Mouse (Mus musculus): ENCODE data around the gene Ifitm5. TPM values are rescaled to one million over a fixed set of nuclear protein-coding genes. Genes with fewer than 3 reads are reported as not detected.

The Ifitm5 gene
- polyA plus RNA-seq, 1 experiment from 2014 or later = 1.4 TPM

DNA sequence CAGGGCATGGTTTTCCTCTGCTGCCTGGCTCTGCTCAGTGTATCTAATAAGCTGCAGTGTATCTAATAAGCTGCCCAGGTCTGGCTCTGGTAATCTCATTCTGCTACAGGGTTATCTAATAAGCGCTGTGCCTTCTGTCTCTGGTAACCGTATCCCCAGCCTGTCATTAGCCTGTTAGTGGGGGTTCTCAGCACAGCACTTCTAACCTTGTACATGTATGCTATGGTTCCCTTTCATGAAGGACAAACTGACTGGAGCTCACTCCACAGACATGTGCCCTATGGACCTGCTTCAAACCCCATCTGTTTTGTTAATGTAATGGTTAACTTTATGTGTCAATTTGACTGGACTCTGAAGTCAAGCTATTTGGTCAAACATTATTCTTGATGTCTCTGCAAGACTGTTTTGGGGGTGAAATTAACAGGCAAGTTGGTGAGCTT, 44.4 kb downstream of the Ifitm5 start:
- no peak overlapping the region for H3K27ac ChIP-seq (replicated peaks)
- WGBS = 90% methylated on average over 2 of the region's 2 CpGs

GRCm38 (mm10) chr7:140903212-140903611, 46.9 kb downstream of the Ifitm5 start:
- H3K9ac ChIP-seq = peak overlapping the region; percentile 41
- peaks cover 7% of the 10 kb centered on the region; the same call in 1 of the 2 replicates for H3K4me1 ChIP-seq (replicated peaks)
- peaks cover 16% of the 10 kb centered on the region for H3K36me3 ChIP-seq
- H3K27ac ChIP-seq (replicated peaks) = no peak overlapping the region
- H3K4me3 ChIP-seq = no peak overlapping the region
- 24% methylated on average over 13 of the region's 13 CpGs for WGBS
- no peaks in the 10 kb centered on the region for H3K9me3 ChIP-seq
- no peaks in the 10 kb centered on the region for H3K27me3 ChIP-seq
- no peak overlapping the region for H3K4me2 ChIP-seq
- ATAC-seq (ENCODE audit: low read depth) = peak; percentile 62

More for the DNA sequence above, 44.4 kb downstream of the Ifitm5 start:
- no peak for ATAC-seq (ENCODE audit: low read depth)
- Histone ChIP-seq H3K36me3 (no peaks in the 10 kb centered on the region), H3K27me3 (no peaks in the 10 kb centered on the region), H3K9ac (no peak overlapping the region), H3K4me2 (no peak overlapping the region), H3K9me3 (no peaks in the 10 kb centered on the region), H3K4me1 (replicated peaks) (peaks cover 12% of the 10 kb centered on the region), H3K4me3 (no peak overlapping the region)

- Histone ChIP-seq H3K27ac (replicated peaks) (no peak overlapping the region), H3K4me2 (no peak overlapping the region), H3K9ac (no peak overlapping the region), H3K4me1 (replicated peaks) (peaks cover 7% of the 10 kb centered on the region; the same call in 1 of the 2 replicates), H3K27me3 (no peaks in the 10 kb centered on the region), H3K36me3 (peaks cover 26% of the 10 kb centered on the region), H3K9me3 (no peaks in the 10 kb centered on the region), H3K4me3 (no peak overlapping the region)
- no peak for ATAC-seq (ENCODE audit: low read depth)
- 83% methylated on average over 15 of the region's 15 CpGs for WGBS
Measured at GRCm38 (mm10) chr7:140902036-140902875, 47.8 kb downstream of the Ifitm5 start.

GRCm38 (mm10) chr7:140900220-140900619, 49.9 kb downstream of the Ifitm5 start, which contains the start of gene Cox8b:
Cox8b (minus strand) TSS chr7:140900446.
- WGBS = 74% methylated on average over 10 of the region's 10 CpGs
- H3K4me2 ChIP-seq = no peak within 1 kb of the TSS
- H3K9ac ChIP-seq = no peak within 1 kb of the TSS
- no peak for ATAC-seq (ENCODE audit: low read depth)
- no peaks in the 10 kb centered on the region for H3K27me3 ChIP-seq
- H3K4me3 ChIP-seq = no peak within 1 kb of the TSS
- H3K9me3 ChIP-seq = no peaks in the 10 kb centered on the region
- H3K27ac ChIP-seq (replicated peaks) = no peak within 1 kb of the TSS
- peaks cover 7% of the 10 kb centered on the region; the same call in 1 of the 2 replicates for H3K4me1 ChIP-seq (replicated peaks)
- peaks cover 44% of the 10 kb centered on the region for H3K36me3 ChIP-seq

GRCm38 (mm10) chr7:140899121-140899520, 51.0 kb downstream of the Ifitm5 start:
- WGBS = 81% methylated on average over 3 of the region's 3 CpGs
- Histone ChIP-seq H3K27ac (replicated peaks) (no peak overlapping the region), H3K9me3 (no peaks in the 10 kb centered on the region), H3K4me1 (replicated peaks) (peaks cover 7% of the 10 kb centered on the region; the same call in 1 of the 2 replicates), H3K36me3 (peaks cover 54% of the 10 kb centered on the region), H3K4me3 (no peak overlapping the region), H3K9ac (no peak overlapping the region), H3K27me3 (no peaks in the 10 kb centered on the region), H3K4me2 (no peak overlapping the region)
- ATAC-seq (ENCODE audit: low read depth) = no peak

Other genes with a start within 250 kb of the Ifitm5 start
- not detected in 2 replicates for gene Cyp2e1, start 186.6 kb downstream of the Ifitm5 start, polyA plus RNA-seq (2015; fragmentation: Nextera tagmentation; extraction: Ambion mirVana)
- gene Syce1, start 162.4 kb downstream of the Ifitm5 start, polyA plus RNA-seq (2015; fragmentation: Nextera tagmentation; extraction: Ambion mirVana) = 0.13 and 0.41 TPM in 2 replicates
- 21.5 and 24.8 TPM in 2 replicates for gene Zfp941, start 128.1 kb downstream of the Ifitm5 start, polyA plus RNA-seq (2015; fragmentation: Nextera tagmentation; extraction: Ambion mirVana)
- gene Urah, start 115.3 kb downstream of the Ifitm5 start, polyA plus RNA-seq (2015; fragmentation: Nextera tagmentation; extraction: Ambion mirVana) = not detected in 2 replicates
- gene Scgb1c1, start 104.7 kb downstream of the Ifitm5 start, polyA plus RNA-seq (2015; fragmentation: Nextera tagmentation; extraction: Ambion mirVana) = not detected in 2 replicates
- gene Odf3, start 102.5 kb downstream of the Ifitm5 start, polyA plus RNA-seq (2015; fragmentation: Nextera tagmentation; extraction: Ambion mirVana) = not detected in 2 replicates
- 1.4 TPM in 1 of 2 replicates, not detected in the other for gene Gm45785, start 94.0 kb downstream of the Ifitm5 start, polyA plus RNA-seq (2015; fragmentation: Nextera tagmentation; extraction: Ambion mirVana)
- gene Ric8a, start 93.3 kb downstream of the Ifitm5 start, polyA plus RNA-seq (2015; fragmentation: Nextera tagmentation; extraction: Ambion mirVana) = 99.1 and 107 TPM in 2 replicates
- 42.4 and 48.1 TPM in 2 replicates for gene Bet1l, start 92.7 kb downstream of the Ifitm5 start, polyA plus RNA-seq (2015; fragmentation: Nextera tagmentation; extraction: Ambion mirVana)
- gene Psmd13, start 68.3 kb downstream of the Ifitm5 start, polyA plus RNA-seq (2015; fragmentation: Nextera tagmentation; extraction: Ambion mirVana) = 258 and 283 TPM in 2 replicates
- gene Sirt3, start 68.0 kb downstream of the Ifitm5 start, polyA plus RNA-seq (2015; fragmentation: Nextera tagmentation; extraction: Ambion mirVana) = 42.3 and 46.8 TPM in 2 replicates
- gene Cox8b, start 49.8 kb downstream of the Ifitm5 start, polyA plus RNA-seq (2015; fragmentation: Nextera tagmentation; extraction: Ambion mirVana) = 0.91 TPM in 1 of 2 replicates, not detected in the other
- 0.10 and 0.18 TPM in 2 replicates for gene Nlrp6, start 29.4 kb downstream of the Ifitm5 start, polyA plus RNA-seq (2015; fragmentation: Nextera tagmentation; extraction: Ambion mirVana)
- 7.6 and 8.2 TPM in 2 replicates for gene Pgghg, start 8.9 kb downstream of the Ifitm5 start, polyA plus RNA-seq (2015; fragmentation: Nextera tagmentation; extraction: Ambion mirVana)
- not detected in 2 replicates for gene Gm45717, start 5.6 kb upstream of the Ifitm5 start, polyA plus RNA-seq (2015; fragmentation: Nextera tagmentation; extraction: Ambion mirVana)
- 271 and 311 TPM in 2 replicates for gene Ifitm2, start 5.7 kb upstream of the Ifitm5 start, polyA plus RNA-seq (2015; fragmentation: Nextera tagmentation; extraction: Ambion mirVana)
- 20.3 and 26.7 TPM in 2 replicates for gene Ifitm1, start 16.9 kb upstream of the Ifitm5 start, polyA plus RNA-seq (2015; fragmentation: Nextera tagmentation; extraction: Ambion mirVana)
- gene Ifitm3, start 60.5 kb upstream of the Ifitm5 start, polyA plus RNA-seq (2015; fragmentation: Nextera tagmentation; extraction: Ambion mirVana) = 35.9 and 40.0 TPM in 2 replicates
- 0.63 and 0.81 TPM in 2 replicates for gene Ifitm6, start 67.6 kb upstream of the Ifitm5 start, polyA plus RNA-seq (2015; fragmentation: Nextera tagmentation; extraction: Ambion mirVana)
- gene Gm17387, start 78.8 kb upstream of the Ifitm5 start, polyA plus RNA-seq (2015; fragmentation: Nextera tagmentation; extraction: Ambion mirVana) = not detected in 2 replicates
- gene B4galnt4, start 110.8 kb upstream of the Ifitm5 start, polyA plus RNA-seq (2015; fragmentation: Nextera tagmentation; extraction: Ambion mirVana) = 39.2 and 41.0 TPM in 2 replicates
- gene Pkp3, start 127.9 kb upstream of the Ifitm5 start, polyA plus RNA-seq (2015; fragmentation: Nextera tagmentation; extraction: Ambion mirVana) = 0.38 and 1.2 TPM in 2 replicates
- 1.5 and 3.5 TPM in 2 replicates for gene Sigirr, start 150.3 kb upstream of the Ifitm5 start, polyA plus RNA-seq (2015; fragmentation: Nextera tagmentation; extraction: Ambion mirVana)
- 0.27 TPM in 1 of 2 replicates, not detected in the other for gene Ano9, start 167.5 kb upstream of the Ifitm5 start, polyA plus RNA-seq (2015; fragmentation: Nextera tagmentation; extraction: Ambion mirVana)
- gene Ptdss2, start 172.1 kb upstream of the Ifitm5 start, polyA plus RNA-seq (2015; fragmentation: Nextera tagmentation; extraction: Ambion mirVana) = 63.5 and 77.7 TPM in 2 replicates
- 52.4 and 57.5 TPM in 2 replicates for gene Rnh1, start 222.6 kb upstream of the Ifitm5 start, polyA plus RNA-seq (2015; fragmentation: Nextera tagmentation; extraction: Ambion mirVana)
- gene Hras, start 243.7 kb upstream of the Ifitm5 start, polyA plus RNA-seq (2015; fragmentation: Nextera tagmentation; extraction: Ambion mirVana) = 130 and 139 TPM in 2 replicates
- gene Lrrc56, start 243.9 kb upstream of the Ifitm5 start, polyA plus RNA-seq (2015; fragmentation: Nextera tagmentation; extraction: Ambion mirVana) = 7.6 and 9.0 TPM in 2 replicates

All from neural tube, embryonic 13.5 days (tissue).